Mouse (Mus musculus) liver, embryonic 14.5 days (tissue): Measurements from ENCODE around the gene Lekr1.

Experiments
- CTCF ChIP-seq: IDR thresholded peaks from 2 replicates; pipeline ENCODE4 v1.5.1; 2016; ENCODE audit warnings: antibody characterized with exemption, low read depth, control low read depth
- EP300 ChIP-seq: IDR thresholded peaks from 2 replicates; pipeline ENCODE4 v1.6.1; 2016; ENCODE audit warnings: antibody characterized with exemption, low read depth

DNA sequence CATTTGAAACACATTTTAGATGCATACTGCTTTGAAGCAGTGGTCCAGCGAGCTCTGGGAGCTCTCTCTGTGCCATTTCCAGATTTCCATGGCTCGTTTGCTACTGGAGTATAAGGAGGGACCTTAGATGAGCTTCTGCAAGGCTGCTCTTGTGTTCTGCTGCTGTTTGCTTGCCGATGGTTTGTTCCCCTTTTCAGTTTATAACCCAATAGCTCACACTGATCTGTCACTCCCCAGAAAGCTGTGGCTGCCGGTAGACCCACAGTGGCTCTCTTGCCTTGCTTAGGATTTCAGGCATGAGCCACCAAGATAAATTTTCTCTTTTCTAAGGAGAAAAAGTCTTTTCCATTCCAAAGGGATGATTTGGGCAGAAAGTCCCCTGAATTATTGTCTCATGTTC, 152.6 kb downstream of the Lekr1 start:
- TF ChIP-seq CTCF (no peak), EP300 (no peak)
